Mouse (Mus musculus) embryonic facial prominence, embryonic 14.5 days (tissue): ENCODE measurements around the gene Efemp2. TPM values are rescaled to one million over a fixed set of nuclear protein-coding genes. Genes with fewer than 3 reads are reported as not detected.

Source experiments
- ATAC-seq: fragments of 200-750 bp; cut with Nextera tagmentation; 2 replicates; pipeline ENCODE4 v1.8.0; 2017; ENCODE audit warnings: low read depth, moderate number of reproducible peaks, moderate TSS enrichment
- DNase-seq: peaks from one replicate; pipeline ENCODE4 v3.0.0-alpha.2; 2015; ENCODE audit warnings: low spot score
- H3K27ac ChIP-seq: fragments of 300-500 bp; sonication (generic); replicated peaks from 2 replicates; pipeline ENCODE4 v1.5.1; 2014; ENCODE audit warnings: low read depth, mild to moderate bottlenecking, low read length, moderate library complexity
- H3K27me3 ChIP-seq: fragments of 300-500 bp; sonication (generic); replicated peaks from 2 replicates; pipeline ENCODE4 v1.6.1; 2014; ENCODE audit warnings: low read length; ENCODE audit not compliant: control insufficient read depth, insufficient read depth
- H3K36me3 ChIP-seq: fragments of 300-500 bp; sonication (generic); 2 replicates; pipeline ENCODE4 v1.6.1; 2014; ENCODE audit warnings: low read length, mixed read lengths; ENCODE audit not compliant: control insufficient read depth, insufficient read depth
- H3K4me1 ChIP-seq: fragments of 300-500 bp; sonication (generic); 2 replicates; pipeline ENCODE4 v1.6.1; 2014; ENCODE audit warnings: antibody characterized with exemption, low read length; ENCODE audit not compliant: control insufficient read depth, insufficient read depth
- H3K4me2 ChIP-seq: fragments of 300-500 bp; sonication (generic); 2 replicates; pipeline ENCODE4 v1.6.1; 2014; ENCODE audit warnings: low read depth, mild to moderate bottlenecking, low read length, moderate library complexity, mixed read lengths
- H3K4me3 ChIP-seq: fragments of 300-500 bp; sonication (generic); 2 replicates; pipeline ENCODE4 v1.5.1; 2014; ENCODE audit warnings: low read depth, mild to moderate bottlenecking, low read length
- H3K9ac ChIP-seq: fragments of 300-500 bp; sonication (generic); 2 replicates; pipeline ENCODE4 v1.6.1; 2014; ENCODE audit warnings: low read depth, mild to moderate bottlenecking, low read length, moderate library complexity, mixed read lengths
- H3K9me3 ChIP-seq: fragments of 300-500 bp; sonication (generic); 2 replicates; pipeline ENCODE4 v1.6.1; 2016; ENCODE audit warnings: low read length; ENCODE audit not compliant: control insufficient read depth
- WGBS: fragments of 180-500 bp; shearing (Covaris S2); extraction: QIAGEN DNeasy Blood & Tissue Kit; methylation state at CpG from one replicate; pipeline ENCODE4 v1.1.7; 2014; 5-methylcytosine and 5-hydroxymethylcytosine counted together
- polyA plus RNA-seq: library from polyadenylated mRNA; unstranded; fragments of >200 nt; fragmentation: Nextera tagmentation; extraction: Ambion mirVana; gene quantifications from 2 replicates; pipeline ENCODE4 v1.2.1, GENCODE M21; 2014

Efemp2 gene
- polyA plus RNA-seq, 1 experiment from 2014 or later, result 175 TPM

- H3K9ac ChIP-seq, result no peak overlapping the region
- 70% methylated on average over 7 of the region's 7 CpGs for WGBS
- DNase-seq, result no peak
- no peak overlapping the region for H3K4me3 ChIP-seq
- H3K4me1 ChIP-seq, result peaks cover 25% of the 10 kb centered on the region
- peaks cover 22% of the 10 kb centered on the region for H3K36me3 ChIP-seq
- no peak overlapping the region for H3K27ac ChIP-seq
- H3K4me2 ChIP-seq, result no peak overlapping the region
- no peaks in the 10 kb centered on the region for H3K9me3 ChIP-seq
- no peaks in the 10 kb centered on the region for H3K27me3 ChIP-seq
- ATAC-seq, result no peak
Observed at GRCm38 (mm10) chr19:5459019-5459418, 14.7 kb upstream of the Efemp2 start.

GRCm38 (mm10) chr19:5459896-5460295 lies 13.9 kb upstream of the Efemp2 start:
- H3K9ac ChIP-seq, result peak overlapping the region; percentile 71
- peak overlapping the region; percentile 96 for H3K4me2 ChIP-seq
- H3K4me3 ChIP-seq, result peak overlapping the region; percentile 68
- H3K27ac ChIP-seq, result no peak overlapping the region
- peaks cover 21% of the 10 kb centered on the region for H3K36me3 ChIP-seq
- ATAC-seq (no peak), DNase-seq (no peak)
- H3K4me1 ChIP-seq, result peaks cover 27% of the 10 kb centered on the region
- 33% methylated on average over 3 of the region's 3 CpGs for WGBS
- no peaks in the 10 kb centered on the region for H3K9me3 ChIP-seq
- no peaks in the 10 kb centered on the region for H3K27me3 ChIP-seq

GRCm38 (mm10) chr19:5460465-5460911 lies 13.3 kb upstream of the Efemp2 start, which contains the start of gene Fibp:
Gene Fibp, plus strand, starts transcription at chr19:5460615.
- Histone ChIP-seq H3K4me3 (peak within 1 kb of the TSS; percentile 68), H3K27me3 (no peaks in the 10 kb centered on the region), H3K36me3 (peaks cover 27% of the 10 kb centered on the region), H3K4me2 (peak within 1 kb of the TSS; percentile 96), H3K4me1 (peaks cover 25% of the 10 kb centered on the region), H3K9me3 (no peaks in the 10 kb centered on the region), H3K27ac (no peak within 1 kb of the TSS; the same call in 1 of the 2 replicates), H3K9ac (peak within 1 kb of the TSS; percentile 71)
- WGBS, result under 1% methylated on average over 30 of the region's 32 CpGs
- ATAC-seq, result peak; percentile 74
- DNase-seq, result peak; percentile 94

- peaks cover 16% of the 10 kb centered on the region for H3K4me1 ChIP-seq
- WGBS, result 82% methylated on average over 6 of the region's 6 CpGs
Observed at GRCm38 (mm10) chr19:5461411-5461810, 12.3 kb upstream of the Efemp2 start.

GRCm38 (mm10) chr19:5463212-5463611 lies 10.5 kb upstream of the Efemp2 start:
- H3K27me3 ChIP-seq, result no peaks in the 10 kb centered on the region
- H3K9me3 ChIP-seq, result no peaks in the 10 kb centered on the region
- no peak for ATAC-seq
- no peak overlapping the region for H3K27ac ChIP-seq
- no peak for DNase-seq
- no peak overlapping the region for H3K4me3 ChIP-seq
- 83% methylated on average over 9 of the region's 9 CpGs for WGBS
- H3K9ac ChIP-seq, result no peak overlapping the region
- H3K4me1 ChIP-seq, result peaks cover 13% of the 10 kb centered on the region
- H3K4me2 ChIP-seq, result no peak overlapping the region
- H3K36me3 ChIP-seq, result peaks cover 53% of the 10 kb centered on the region

More at GRCm38 (mm10) chr19:5461411-5461810, 12.3 kb upstream of the Efemp2 start:
- Histone ChIP-seq H3K36me3 (peaks cover 36% of the 10 kb centered on the region), H3K9ac (peak overlapping the region; percentile 71), H3K4me3 (peak overlapping the region; percentile 68), H3K27ac (no peak overlapping the region), H3K4me2 (peak overlapping the region; percentile 96), H3K27me3 (no peaks in the 10 kb centered on the region), H3K9me3 (no peaks in the 10 kb centered on the region)
- no peak for DNase-seq
- no peak for ATAC-seq

GRCm38 (mm10) chr19:5463791-5464562 lies 9.8 kb upstream of the Efemp2 start:
- Histone ChIP-seq H3K36me3 (peaks cover 53% of the 10 kb centered on the region), H3K4me3 (peak overlapping the region; percentile 23), H3K27me3 (no peaks in the 10 kb centered on the region), H3K4me1 (peaks cover 13% of the 10 kb centered on the region), H3K9ac (peak overlapping the region; percentile 59), H3K9me3 (no peaks in the 10 kb centered on the region), H3K27ac (0 out of 2 replicates have a peak overlapping the region, but pooled peaks have one; percentile 42), H3K4me2 (peak overlapping the region; percentile 46)
- WGBS, result 35% methylated on average over 15 of the region's 15 CpGs
- ATAC-seq (peak; percentile 73; the same call in 1 of the 2 replicates), DNase-seq (peak; percentile 86)

GRCm38 (mm10) chr19:5465037-5465436 lies 8.7 kb upstream of the Efemp2 start:
- Histone ChIP-seq H3K27me3 (no peaks in the 10 kb centered on the region), H3K4me3 (no peak overlapping the region), H3K36me3 (peaks cover 53% of the 10 kb centered on the region), H3K27ac (no peak overlapping the region), H3K4me1 (peaks cover 10% of the 10 kb centered on the region), H3K4me2 (no peak overlapping the region), H3K9ac (no peak overlapping the region), H3K9me3 (no peaks in the 10 kb centered on the region)
- DNase-seq, result no peak
- WGBS, result 94% methylated on average over 8 of the region's 8 CpGs
- no peak for ATAC-seq

- Histone ChIP-seq H3K36me3 (peaks cover 53% of the 10 kb centered on the region), H3K27ac (no peak overlapping the region), H3K4me3 (no peak overlapping the region), H3K4me2 (no peak overlapping the region), H3K27me3 (no peaks in the 10 kb centered on the region), H3K4me1 (0 out of 2 replicates have a peak, but pooled peaks cover 3% of the 10 kb centered on the region), H3K9ac (no peak overlapping the region), H3K9me3 (no peaks in the 10 kb centered on the region)
- DNase-seq, result no peak
- ATAC-seq, result no peak
- 92% methylated on average over 6 of the region's 6 CpGs for WGBS
Observed at GRCm38 (mm10) chr19:5466916-5467500, 6.7 kb upstream of the Efemp2 start.
